Mouse (Mus musculus): Measurements from ENCODE around the gene Tsen2. TPM values are rescaled to one million over a fixed set of nuclear protein-coding genes. Genes with fewer than 3 reads are reported as not detected.

Tsen2 gene
- polyA plus RNA-seq, 1 experiment from 2014 or later, result 33.4 TPM

- Histone ChIP-seq H3K4me1 (ENCODE audit: control insufficient read depth, insufficient read depth, low read length) (no peaks in the 10 kb centered on the region), H3K9ac (ENCODE audit: low read depth, low read length) (no peak overlapping the region), H3K36me3 (ENCODE audit: control insufficient read depth, insufficient read depth, low read length) (peaks cover 8% of the 10 kb centered on the region; the same call in 1 of the 2 replicates), H3K9me3 (ENCODE audit: control insufficient read depth, low read length) (no peaks in the 10 kb centered on the region), H3K4me2 (replicated peaks; ENCODE audit: low read depth, low read length) (no peak overlapping the region), H3K4me3 (ENCODE audit: low read length) (no peak overlapping the region), H3K27me3 (ENCODE audit: control insufficient read depth, insufficient read depth, low read length) (no peaks in the 10 kb centered on the region), H3K27ac (ENCODE audit: low read depth, low read length) (no peak overlapping the region)
- WGBS, result 63% methylated on average over 6 of the region's 6 CpGs
- no peak for ATAC-seq (ENCODE audit: low FRiP score, low TSS enrichment)
These were observed 39.1 kb downstream of the Tsen2 start for GRCm38 (mm10) chr6:115583430-115584125.

GRCm38 (mm10) chr6:115584176-115584575, 39.7 kb downstream of the Tsen2 start:
- peaks cover 4% of the 10 kb centered on the region; the same call in 1 of the 2 replicates for H3K36me3 ChIP-seq (ENCODE audit: control insufficient read depth, insufficient read depth, low read length)
- no peak overlapping the region for H3K27ac ChIP-seq (ENCODE audit: low read depth, low read length)
- ATAC-seq (ENCODE audit: low FRiP score, low TSS enrichment), result no peak
- H3K4me3 ChIP-seq (ENCODE audit: low read length), result no peak overlapping the region
- WGBS, result 79% methylated on average over 3 of the region's 3 CpGs
- H3K4me2 ChIP-seq (replicated peaks; ENCODE audit: low read depth, low read length), result no peak overlapping the region
- H3K9me3 ChIP-seq (ENCODE audit: control insufficient read depth, low read length), result no peaks in the 10 kb centered on the region
- no peaks in the 10 kb centered on the region for H3K27me3 ChIP-seq (ENCODE audit: control insufficient read depth, insufficient read depth, low read length)
- H3K9ac ChIP-seq (ENCODE audit: low read depth, low read length), result no peak overlapping the region
- no peaks in the 10 kb centered on the region for H3K4me1 ChIP-seq (ENCODE audit: control insufficient read depth, insufficient read depth, low read length)

- H3K9ac ChIP-seq (ENCODE audit: low read depth, low read length), result no peak overlapping the region
- no peaks in the 10 kb centered on the region; the same call in 1 of the 2 replicates for H3K36me3 ChIP-seq (ENCODE audit: control insufficient read depth, insufficient read depth, low read length)
- no peaks in the 10 kb centered on the region for H3K4me1 ChIP-seq (ENCODE audit: control insufficient read depth, insufficient read depth, low read length)
- H3K4me3 ChIP-seq (ENCODE audit: low read length), result no peak overlapping the region
- H3K9me3 ChIP-seq (ENCODE audit: control insufficient read depth, low read length), result no peaks in the 10 kb centered on the region
- no peak for ATAC-seq (ENCODE audit: low FRiP score, low TSS enrichment)
- H3K27ac ChIP-seq (ENCODE audit: low read depth, low read length), result no peak overlapping the region
- WGBS, result 89% methylated on average over 10 of the region's 10 CpGs
- H3K27me3 ChIP-seq (ENCODE audit: control insufficient read depth, insufficient read depth, low read length), result no peaks in the 10 kb centered on the region
- no peak overlapping the region for H3K4me2 ChIP-seq (replicated peaks; ENCODE audit: low read depth, low read length)
These were observed 41.9 kb downstream of the Tsen2 start for GRCm38 (mm10) chr6:115586321-115586720.

GRCm38 (mm10) chr6:115591692-115592359, 47.4 kb downstream of the Tsen2 start:
- WGBS, result 82% methylated on average over 19 of the region's 19 CpGs
- peak overlapping the region; percentile 24 for H3K4me2 ChIP-seq (replicated peaks; ENCODE audit: low read depth, low read length)

GRCm38 (mm10) chr6:115592458-115592857, 48.0 kb downstream of the Tsen2 start, which contains the start of gene Mkrn2os:
TSS of gene Mkrn2os (minus strand) at chr6:115592576.
- Histone ChIP-seq H3K9ac (ENCODE audit: low read depth, low read length) (no peak within 1 kb of the TSS), H3K4me1 (ENCODE audit: control insufficient read depth, insufficient read depth, low read length) (no peaks in the 10 kb centered on the region), H3K36me3 (ENCODE audit: control insufficient read depth, insufficient read depth, low read length) (no peaks in the 10 kb centered on the region), H3K27ac (ENCODE audit: low read depth, low read length) (no peak within 1 kb of the TSS), H3K4me2 (replicated peaks; ENCODE audit: low read depth, low read length) (peak within 1 kb of the TSS; percentile 32), H3K4me3 (ENCODE audit: low read length) (peak within 1 kb of the TSS; percentile 8; the same call in 1 of the 2 replicates), H3K9me3 (ENCODE audit: control insufficient read depth, low read length) (no peaks in the 10 kb centered on the region), H3K27me3 (ENCODE audit: control insufficient read depth, insufficient read depth, low read length) (no peaks in the 10 kb centered on the region)
- 44% methylated on average over 5 of the region's 5 CpGs for WGBS
- ATAC-seq (ENCODE audit: low FRiP score, low TSS enrichment), result peak; percentile 85

More at GRCm38 (mm10) chr6:115591692-115592359, 47.4 kb downstream of the Tsen2 start:
- H3K4me1 ChIP-seq (ENCODE audit: control insufficient read depth, insufficient read depth, low read length), result no peaks in the 10 kb centered on the region
- H3K4me3 ChIP-seq (ENCODE audit: low read length), result peak overlapping the region; percentile 8; the same call in 1 of the 2 replicates
- no peak overlapping the region for H3K9ac ChIP-seq (ENCODE audit: low read depth, low read length)
- ATAC-seq (ENCODE audit: low FRiP score, low TSS enrichment), result peak; percentile 4; the same call in 1 of the 2 replicates
- H3K27me3 ChIP-seq (ENCODE audit: control insufficient read depth, insufficient read depth, low read length), result no peaks in the 10 kb centered on the region
- H3K27ac ChIP-seq (ENCODE audit: low read depth, low read length), result no peak overlapping the region
- no peaks in the 10 kb centered on the region for H3K9me3 ChIP-seq (ENCODE audit: control insufficient read depth, low read length)
- H3K36me3 ChIP-seq (ENCODE audit: control insufficient read depth, insufficient read depth, low read length), result no peaks in the 10 kb centered on the region

GRCm38 (mm10) chr6:115593252-115593651, 48.8 kb downstream of the Tsen2 start:
- ATAC-seq (ENCODE audit: low FRiP score, low TSS enrichment), result no peak
- H3K4me2 ChIP-seq (replicated peaks; ENCODE audit: low read depth, low read length), result no peak overlapping the region
- no peaks in the 10 kb centered on the region for H3K27me3 ChIP-seq (ENCODE audit: control insufficient read depth, insufficient read depth, low read length)
- H3K36me3 ChIP-seq (ENCODE audit: control insufficient read depth, insufficient read depth, low read length), result no peaks in the 10 kb centered on the region
- no peak overlapping the region for H3K27ac ChIP-seq (ENCODE audit: low read depth, low read length)
- H3K9ac ChIP-seq (ENCODE audit: low read depth, low read length), result no peak overlapping the region
- 76% methylated on average over 4 of the region's 4 CpGs for WGBS
- H3K4me1 ChIP-seq (ENCODE audit: control insufficient read depth, insufficient read depth, low read length), result no peaks in the 10 kb centered on the region
- no peaks in the 10 kb centered on the region for H3K9me3 ChIP-seq (ENCODE audit: control insufficient read depth, low read length)
- H3K4me3 ChIP-seq (ENCODE audit: low read length), result no peak overlapping the region

GRCm38 (mm10) chr6:115594463-115594862, 50.0 kb downstream of the Tsen2 start:
- no peaks in the 10 kb centered on the region for H3K4me1 ChIP-seq (ENCODE audit: control insufficient read depth, insufficient read depth, low read length)
- H3K4me2 ChIP-seq (replicated peaks; ENCODE audit: low read depth, low read length), result no peak overlapping the region
- 88% methylated on average over 3 of the region's 3 CpGs for WGBS
- no peak overlapping the region for H3K27ac ChIP-seq (ENCODE audit: low read depth, low read length)
- H3K36me3 ChIP-seq (ENCODE audit: control insufficient read depth, insufficient read depth, low read length), result no peaks in the 10 kb centered on the region
- H3K9ac ChIP-seq (ENCODE audit: low read depth, low read length), result no peak overlapping the region
- ATAC-seq (ENCODE audit: low FRiP score, low TSS enrichment), result no peak
- no peak overlapping the region for H3K4me3 ChIP-seq (ENCODE audit: low read length)
- H3K27me3 ChIP-seq (ENCODE audit: control insufficient read depth, insufficient read depth, low read length), result no peaks in the 10 kb centered on the region
- H3K9me3 ChIP-seq (ENCODE audit: control insufficient read depth, low read length), result no peaks in the 10 kb centered on the region

- H3K9ac ChIP-seq (ENCODE audit: low read depth, low read length), result no peak overlapping the region
- no peaks in the 10 kb centered on the region for H3K9me3 ChIP-seq (ENCODE audit: control insufficient read depth, low read length)
- no peak overlapping the region for H3K4me3 ChIP-seq (ENCODE audit: low read length)
- 62% methylated on average over 3 of the region's 3 CpGs for WGBS
- H3K27ac ChIP-seq (ENCODE audit: low read depth, low read length), result no peak overlapping the region
- no peaks in the 10 kb centered on the region for H3K4me1 ChIP-seq (ENCODE audit: control insufficient read depth, insufficient read depth, low read length)
- ATAC-seq (ENCODE audit: low FRiP score, low TSS enrichment), result no peak
- H3K4me2 ChIP-seq (replicated peaks; ENCODE audit: low read depth, low read length), result no peak overlapping the region
- no peaks in the 10 kb centered on the region for H3K36me3 ChIP-seq (ENCODE audit: control insufficient read depth, insufficient read depth, low read length)
- no peaks in the 10 kb centered on the region for H3K27me3 ChIP-seq (ENCODE audit: control insufficient read depth, insufficient read depth, low read length)
These were observed 51.2 kb downstream of the Tsen2 start for GRCm38 (mm10) chr6:115595667-115596066.

GRCm38 (mm10) chr6:115601322-115601714, 56.9 kb downstream of the Tsen2 start:
- Histone ChIP-seq H3K27me3 (ENCODE audit: control insufficient read depth, insufficient read depth, low read length) (no peaks in the 10 kb centered on the region), H3K4me3 (ENCODE audit: low read length) (peak overlapping the region; percentile 82), H3K4me2 (replicated peaks; ENCODE audit: low read depth, low read length) (peak overlapping the region; percentile 72), H3K4me1 (ENCODE audit: control insufficient read depth, insufficient read depth, low read length) (peaks cover 10% of the 10 kb centered on the region; the same call in 1 of the 2 replicates), H3K9me3 (ENCODE audit: control insufficient read depth, low read length) (no peaks in the 10 kb centered on the region), H3K27ac (ENCODE audit: low read depth, low read length) (no peak overlapping the region), H3K9ac (ENCODE audit: low read depth, low read length) (no peak overlapping the region; the same call in 1 of the 2 replicates), H3K36me3 (ENCODE audit: control insufficient read depth, insufficient read depth, low read length) (0 out of 2 replicates have a peak, but pooled peaks cover 2% of the 10 kb centered on the region)
- WGBS, result 69% methylated on average over 4 of the region's 4 CpGs
- ATAC-seq (ENCODE audit: low FRiP score, low TSS enrichment), result no peak
